Mouse (Mus musculus) T-helper 17 cell (primary cell): ENCODE measurements around the gene Ostm1.

Experiments
- in situ Hi-C, 2 experiments: fragments of 300-600 bp; cut with MboI, MseI; formaldehyde crosslinking; loops; 1 replicate in 1 of 2; 2 replicates in 1 of 2; pipeline ENCODE4 v1.15.1; 2025; ENCODE audit warnings: high pct_unique_total_duplicates in 2 of 2

Ostm1 gene

DNA sequence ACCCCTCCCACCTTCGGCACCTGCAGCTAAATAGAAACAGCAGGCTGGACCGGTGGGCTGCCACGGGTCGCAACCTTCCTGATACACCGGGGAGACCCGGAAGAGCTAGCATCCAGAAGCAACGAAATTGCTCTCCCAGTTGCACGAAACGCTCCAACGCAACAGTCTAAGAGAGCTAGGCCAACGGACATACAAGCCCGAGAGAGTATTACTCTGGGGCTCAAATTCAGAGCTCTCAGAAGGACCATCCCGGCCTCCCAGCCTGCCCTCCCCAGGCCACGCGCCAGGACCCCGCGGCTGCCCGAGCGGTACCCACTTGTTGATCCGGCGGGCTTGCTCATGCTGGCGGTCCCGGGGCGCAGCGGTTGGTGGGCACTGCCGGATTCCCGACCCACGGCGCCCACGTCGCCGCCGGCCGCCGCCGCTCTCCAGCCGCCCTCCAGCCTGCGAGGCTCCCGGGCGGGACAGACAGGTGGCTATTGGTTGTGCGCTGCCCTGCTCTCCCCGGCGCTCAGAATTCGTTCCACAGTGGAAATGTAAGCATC is 984 bp upstream of the Ostm1 start:
- in situ Hi-C loops, result no loop called here

DNA sequence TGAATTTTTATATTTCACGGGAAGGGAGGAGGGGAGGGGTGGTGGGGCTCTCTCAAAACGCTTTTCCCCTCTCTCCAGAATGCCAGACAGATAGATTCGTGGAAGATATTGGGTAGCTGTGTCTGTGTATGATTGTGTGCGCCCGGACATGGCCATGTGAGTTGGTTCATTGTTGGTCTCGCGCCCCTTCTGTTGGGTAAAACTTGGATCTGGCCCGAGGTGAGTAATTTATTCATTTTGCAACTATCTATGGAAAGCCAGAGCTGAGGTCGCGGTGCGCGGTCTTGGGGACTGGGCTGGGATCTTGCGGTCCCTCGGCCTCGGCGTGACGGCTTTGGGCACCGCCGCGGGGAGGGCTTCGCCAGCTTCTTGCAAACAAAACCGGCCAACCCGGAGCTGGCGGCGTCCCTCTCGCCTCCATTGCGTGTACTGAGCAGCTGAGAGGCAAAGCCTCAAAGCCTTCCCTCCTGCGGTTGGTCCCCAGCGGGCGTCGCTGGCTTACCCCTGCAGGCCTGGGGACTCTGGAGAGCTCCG is 347 bp downstream of the Ostm1 start:
- in situ Hi-C loops, result no loop called here

DNA sequence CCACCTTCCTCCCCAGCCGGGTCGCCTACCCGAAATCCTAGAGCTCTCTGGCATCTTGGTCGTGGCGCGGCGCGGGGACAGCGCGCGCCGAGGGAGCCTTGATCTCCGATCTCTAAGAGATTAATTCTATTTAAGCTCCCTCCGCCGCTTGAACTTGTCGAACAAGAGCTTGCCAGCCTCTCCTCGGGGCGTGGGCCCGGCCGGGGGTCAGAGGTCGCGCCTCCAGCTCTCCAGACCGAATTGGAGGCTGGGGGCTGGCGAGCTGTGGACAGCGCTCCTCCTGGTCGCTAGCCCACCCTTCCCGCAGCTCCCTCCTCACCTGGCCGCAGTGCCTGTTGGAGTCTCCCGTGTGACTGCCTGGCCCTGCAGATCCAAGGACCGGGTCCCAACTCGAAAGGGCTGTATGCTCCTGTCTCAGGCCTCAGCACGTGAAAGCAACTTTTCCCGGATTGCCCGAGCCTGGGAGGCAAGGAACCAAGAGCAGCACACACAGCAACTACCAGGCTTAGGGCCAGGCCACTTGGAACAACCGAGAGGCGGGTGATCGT is 888 bp downstream of the Ostm1 start:
- in situ Hi-C loops, result no loop called here

DNA sequence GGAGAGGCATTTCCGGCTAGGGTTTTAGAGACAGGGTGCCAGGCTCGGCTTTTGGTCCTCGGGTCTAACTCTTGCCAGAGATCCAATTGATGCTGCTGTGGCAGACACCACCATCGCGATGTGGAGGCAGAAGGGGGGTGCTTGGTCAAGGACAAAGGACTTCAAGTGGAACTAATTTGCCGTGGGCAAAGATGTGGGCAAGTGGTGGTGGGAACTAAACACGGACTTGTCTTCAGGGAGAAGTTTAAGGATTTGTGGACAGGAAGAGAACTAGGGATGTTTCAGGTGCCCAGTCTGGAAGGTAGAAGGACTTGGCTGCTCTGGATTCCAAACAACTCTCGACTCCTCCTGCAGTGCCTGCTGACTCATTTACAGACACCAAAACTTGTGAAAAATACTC is 1.5 kb downstream of the Ostm1 start:
- in situ Hi-C loops, result no loop called here

DNA sequence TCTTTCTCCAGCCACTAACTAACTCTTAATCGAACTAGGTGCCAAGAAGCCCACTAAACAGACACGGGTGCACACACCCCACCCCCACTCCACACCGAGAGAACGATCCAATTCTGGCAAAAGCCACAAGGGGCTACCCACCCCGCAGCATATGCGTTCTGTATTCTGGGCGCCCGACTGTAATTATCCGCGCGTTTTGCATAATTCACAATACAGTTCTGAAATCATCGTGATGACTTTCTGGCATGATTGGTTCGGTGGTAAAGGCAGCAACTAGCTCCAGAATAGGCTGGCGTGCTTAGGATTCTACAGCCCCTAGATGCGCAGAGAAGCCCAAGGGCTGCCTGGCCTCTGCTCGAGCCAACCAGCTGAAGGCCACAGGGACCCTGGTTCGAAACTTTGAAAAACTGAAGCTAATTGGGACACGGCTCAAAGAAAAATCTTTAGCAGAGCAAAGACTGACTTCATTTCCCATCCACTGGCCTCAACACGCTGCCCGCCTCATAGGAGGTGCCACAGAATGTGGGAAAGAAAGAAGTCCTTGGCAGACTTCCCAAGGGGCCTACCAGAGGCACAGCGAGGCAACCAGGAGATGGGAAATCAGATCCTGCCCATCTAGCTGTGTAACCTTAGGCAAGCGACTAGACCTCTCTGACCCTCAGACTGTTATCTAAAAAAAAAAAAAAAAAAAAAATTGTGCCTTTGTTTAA is 2.1 kb downstream of the Ostm1 start:
- in situ Hi-C loops, result no loop called here

DNA sequence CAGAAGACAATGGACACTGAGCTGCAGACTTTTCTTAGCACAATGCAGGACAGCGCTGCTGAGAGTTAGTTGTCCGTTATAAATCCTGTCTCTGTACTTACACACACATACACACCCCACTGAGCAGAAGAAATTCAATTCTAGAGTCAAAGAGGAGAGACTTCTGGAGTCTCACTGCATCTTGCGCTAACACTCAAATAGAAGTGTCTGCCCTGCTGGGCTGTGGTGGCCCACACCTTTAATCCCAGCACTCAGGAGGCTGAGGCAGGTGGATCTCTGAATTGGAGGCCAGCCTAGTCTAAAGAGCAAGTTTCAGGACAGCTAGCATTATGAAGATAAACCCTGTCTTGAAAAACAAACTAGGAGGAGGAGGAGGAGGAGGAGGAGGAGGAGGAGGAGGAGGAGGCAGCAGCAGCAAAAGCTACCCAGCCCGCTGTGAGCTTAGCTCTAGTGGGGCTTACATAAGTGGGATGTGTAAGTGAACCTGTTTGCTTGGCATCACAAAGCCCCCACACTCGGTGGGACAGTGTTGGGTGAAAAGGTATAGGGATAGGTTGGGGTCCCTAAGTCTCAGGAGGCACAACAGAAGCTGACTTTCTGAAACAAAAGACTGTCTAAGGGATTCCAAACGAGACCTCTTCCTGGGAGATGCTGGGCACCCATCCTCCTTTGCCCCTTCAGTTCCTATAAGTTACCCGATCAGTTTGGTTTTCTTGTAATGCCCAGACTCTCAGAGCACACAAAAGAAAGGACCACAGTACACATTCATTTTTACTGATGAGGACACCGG is 4.5 kb downstream of the Ostm1 start:
- in situ Hi-C loops, result no loop called here

DNA sequence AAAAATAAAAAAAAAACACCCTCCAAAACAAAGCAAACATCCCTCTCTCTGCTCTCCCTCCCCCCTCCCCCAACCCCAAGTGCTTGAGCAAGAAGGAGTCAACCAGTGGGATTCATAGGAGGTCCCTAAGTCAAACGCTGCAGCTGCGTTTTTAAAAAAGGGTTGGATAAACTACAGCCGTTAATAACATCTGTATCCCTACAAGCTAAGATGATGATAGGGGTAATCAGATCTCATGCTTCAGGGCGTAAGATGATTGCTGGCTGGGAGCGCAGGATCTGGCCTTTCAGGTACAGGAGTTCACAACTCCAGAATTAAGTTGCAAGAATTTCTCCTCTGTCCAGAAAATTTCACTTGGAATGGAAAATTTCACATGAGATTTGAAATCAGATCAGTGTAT is 5.9 kb downstream of the Ostm1 start:
- in situ Hi-C loops, result no loop called here

DNA sequence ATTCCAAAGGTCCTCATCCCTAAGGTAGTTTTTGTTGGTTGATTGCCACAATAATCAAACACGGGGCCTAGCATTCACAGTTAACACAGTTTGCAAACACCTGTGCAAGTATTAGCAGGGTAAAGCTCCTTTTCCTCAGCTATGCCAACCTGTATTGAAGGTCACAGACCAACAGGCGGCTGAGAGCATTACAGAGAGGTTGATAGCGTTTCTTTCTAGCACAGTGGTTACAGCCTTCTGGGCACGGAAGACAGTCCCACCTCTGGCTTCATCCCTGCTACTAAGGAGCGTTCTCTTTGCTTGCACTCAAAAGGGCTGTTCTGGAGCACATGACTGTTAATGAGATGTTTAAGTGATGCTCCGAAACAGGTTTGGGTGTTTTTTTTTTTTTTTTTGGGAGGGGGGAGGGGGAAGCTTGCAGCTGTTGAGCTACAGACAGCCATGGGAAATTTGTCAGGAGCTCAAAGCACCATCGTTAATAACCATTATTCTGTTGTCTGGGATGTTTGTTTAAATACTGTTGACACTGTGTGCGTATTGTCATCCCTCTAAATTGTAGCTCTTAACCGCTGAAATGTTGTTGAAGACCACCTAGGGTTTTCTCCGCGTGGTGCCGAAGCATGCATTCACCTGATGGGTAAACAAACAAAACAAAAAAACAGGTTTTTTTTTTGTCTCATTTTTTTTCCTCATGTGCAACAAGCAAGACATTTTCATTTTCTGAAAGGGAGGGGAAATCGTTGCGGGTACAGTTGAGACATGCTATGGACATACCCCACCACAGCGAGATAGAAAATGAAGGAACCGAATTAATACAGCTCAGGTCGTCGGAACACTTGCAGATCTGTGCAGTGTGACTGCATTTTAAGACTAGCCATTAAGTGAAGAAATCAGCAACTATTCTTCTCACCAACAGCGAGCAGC is 6.9 kb downstream of the Ostm1 start:
- in situ Hi-C loops, result loop anchor here in 1 of 2 experiments (10.0 kb wide), 1 partner anchor 276 kb away; no protein-coding TSS in a partner anchor

DNA sequence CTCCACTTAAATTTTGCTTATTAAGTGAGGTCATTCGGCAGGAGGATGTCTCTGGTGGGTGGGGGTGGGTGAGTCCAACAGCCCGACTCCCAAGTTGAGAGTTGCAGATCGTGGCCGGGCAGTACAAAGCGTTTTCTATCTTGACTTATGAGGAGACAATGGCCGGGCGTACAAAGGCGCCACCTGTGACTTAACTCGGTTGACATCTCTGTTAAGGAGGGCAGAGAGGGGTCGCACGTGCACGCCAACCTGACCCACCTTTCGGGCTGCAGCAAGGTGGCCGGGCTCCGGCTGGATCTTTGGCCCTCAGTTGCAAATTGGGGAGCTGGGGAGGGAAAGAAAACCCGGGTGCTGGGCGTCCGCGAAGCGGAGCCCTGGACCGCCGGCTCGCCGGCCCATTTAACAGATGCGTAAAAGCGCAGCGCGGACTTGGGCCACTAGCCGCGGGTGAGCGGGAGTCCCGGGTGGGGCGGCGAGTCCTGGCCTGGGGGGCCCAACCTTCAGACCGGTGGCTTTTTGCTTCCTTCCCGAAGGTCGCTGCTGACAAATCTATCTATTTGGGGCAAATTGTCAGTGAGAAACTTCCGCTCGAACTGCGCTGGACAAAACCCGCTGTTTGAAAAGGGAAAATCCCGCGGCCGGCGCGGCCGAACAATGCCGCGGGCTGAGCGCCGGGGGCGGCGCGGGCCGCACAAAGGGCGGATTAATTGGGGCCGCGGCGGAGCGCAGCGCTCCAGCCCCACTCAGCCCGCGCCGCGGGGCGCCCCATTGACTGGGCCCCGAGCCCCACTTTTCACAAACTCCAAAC is 7.8 kb downstream of the Ostm1 start:
- in situ Hi-C loops, result loop anchor here in 1 of 2 experiments (10.0 kb wide), 1 partner anchor 277 kb away; no protein-coding TSS in a partner anchor

DNA sequence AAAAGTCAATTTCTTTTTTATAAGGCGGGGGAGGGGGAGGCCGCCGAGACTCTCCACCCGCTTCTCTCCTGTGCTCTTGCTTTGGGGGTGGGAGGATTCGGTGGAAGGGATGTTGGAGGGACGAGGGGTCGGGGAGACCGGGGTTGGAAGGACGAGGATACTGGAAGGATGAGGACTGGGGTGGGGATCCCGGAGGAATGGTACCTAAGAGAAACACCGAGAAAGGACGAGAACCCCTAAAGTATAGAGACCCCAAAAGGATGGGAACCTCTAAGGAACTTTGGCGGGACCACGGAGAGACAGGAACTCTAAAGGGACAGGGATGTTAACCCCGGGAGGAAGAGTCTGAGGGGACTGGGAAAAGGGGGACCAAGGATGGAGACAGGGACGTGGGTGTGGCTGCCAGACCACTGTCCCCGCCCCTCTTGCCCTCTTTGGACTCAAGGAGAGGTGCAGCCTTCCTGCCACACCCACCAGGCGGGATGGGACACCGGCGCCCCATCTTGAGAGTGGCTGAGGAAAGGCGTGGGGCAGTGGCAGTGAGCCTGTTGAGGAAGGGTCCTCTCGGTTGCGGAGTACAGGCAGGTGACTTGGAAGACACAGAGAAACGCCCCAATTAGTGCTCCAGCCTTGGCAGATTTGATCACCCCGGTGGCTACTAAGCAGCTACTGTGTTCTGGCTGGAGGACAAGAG is 8.5 kb downstream of the Ostm1 start:
- in situ Hi-C loops, result loop anchor here in 1 of 2 experiments (10.0 kb wide), 1 partner anchor 277 kb away; no protein-coding TSS in a partner anchor

DNA sequence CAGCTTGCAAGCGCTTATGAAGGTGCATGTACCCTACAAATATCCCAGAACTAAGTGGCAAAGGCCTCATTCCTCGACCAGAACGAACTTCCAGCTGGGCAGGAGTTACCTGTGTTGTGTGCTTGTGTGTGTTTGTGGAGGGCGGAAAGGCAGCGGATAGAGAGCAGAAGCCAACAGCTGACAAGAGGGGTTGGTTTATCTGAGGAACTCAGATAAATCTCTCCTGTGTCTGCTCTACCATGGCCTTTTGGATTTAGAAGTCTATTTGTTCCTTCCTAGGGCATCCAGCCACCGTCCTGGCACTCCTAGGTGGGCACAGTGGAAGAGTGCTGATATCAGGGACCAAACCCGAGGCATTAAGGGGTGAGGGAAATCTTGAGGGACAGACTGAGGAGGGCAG is 9.6 kb downstream of the Ostm1 start:
- in situ Hi-C loops, result loop anchor here in 1 of 2 experiments (10.0 kb wide), 1 partner anchor 278 kb away; no protein-coding TSS in a partner anchor

DNA sequence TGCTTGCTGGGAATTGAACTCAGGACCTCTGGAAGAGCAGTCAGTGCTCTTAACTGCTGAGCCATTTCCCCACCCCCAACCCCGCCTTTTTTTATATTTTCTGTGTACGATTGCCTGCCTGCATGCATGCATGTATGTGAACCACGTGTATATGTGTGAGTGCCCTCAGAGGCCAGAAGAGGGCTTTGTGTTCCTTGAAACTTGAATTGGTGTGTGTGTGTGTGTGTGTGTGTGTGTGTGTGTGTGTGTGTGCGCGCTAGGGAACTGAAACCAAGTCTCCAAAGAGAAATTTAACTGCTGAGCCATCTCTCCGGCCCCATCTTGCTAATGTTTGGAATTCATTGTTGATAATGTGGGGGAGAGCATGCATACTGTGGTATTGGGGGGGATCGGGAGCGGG is 15.0 kb downstream of the Ostm1 start:
- in situ Hi-C loops, result loop anchor here in 1 of 2 experiments (10.0 kb wide), 1 partner anchor 284 kb away; no protein-coding TSS in a partner anchor

DNA sequence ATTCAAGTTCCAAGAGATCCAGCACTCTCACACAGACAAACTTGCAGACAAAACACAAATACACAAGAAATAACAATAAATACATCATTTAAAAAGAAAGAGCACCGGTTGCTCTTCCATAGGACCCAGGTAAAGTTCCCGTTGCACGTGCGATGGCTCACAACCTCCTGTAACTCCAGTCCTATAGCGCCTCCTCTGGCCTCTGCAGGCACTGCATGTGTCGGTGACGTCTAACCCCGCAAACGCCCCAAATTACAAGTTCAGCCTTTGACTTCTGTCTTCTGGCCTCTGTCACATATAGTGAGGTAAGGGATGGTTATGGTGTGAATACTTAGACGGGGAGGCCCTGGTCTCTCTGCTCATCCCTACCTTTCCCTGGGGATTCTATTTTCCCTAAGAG is 17.9 kb downstream of the Ostm1 start:
- in situ Hi-C loops, result no loop called here

DNA sequence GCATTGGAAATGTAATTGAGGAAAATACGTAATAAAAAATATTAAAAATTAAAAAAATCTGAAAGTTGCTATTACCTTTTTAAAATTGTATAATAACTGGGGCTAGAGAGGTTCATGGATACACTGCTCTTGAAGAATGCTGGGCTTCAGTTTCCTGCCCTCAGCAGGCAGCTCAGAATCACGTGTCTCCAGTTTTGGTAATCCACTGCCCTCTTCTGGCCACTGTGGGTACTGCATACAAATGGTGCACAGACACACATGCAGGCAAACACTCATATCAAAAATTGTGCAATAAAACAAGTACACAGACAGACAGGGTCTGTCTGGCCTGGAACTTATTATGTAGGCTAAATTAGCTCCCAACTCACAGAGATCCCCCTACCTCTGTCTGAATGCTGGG is 21.3 kb downstream of the Ostm1 start:
- in situ Hi-C loops, result no loop called here

DNA sequence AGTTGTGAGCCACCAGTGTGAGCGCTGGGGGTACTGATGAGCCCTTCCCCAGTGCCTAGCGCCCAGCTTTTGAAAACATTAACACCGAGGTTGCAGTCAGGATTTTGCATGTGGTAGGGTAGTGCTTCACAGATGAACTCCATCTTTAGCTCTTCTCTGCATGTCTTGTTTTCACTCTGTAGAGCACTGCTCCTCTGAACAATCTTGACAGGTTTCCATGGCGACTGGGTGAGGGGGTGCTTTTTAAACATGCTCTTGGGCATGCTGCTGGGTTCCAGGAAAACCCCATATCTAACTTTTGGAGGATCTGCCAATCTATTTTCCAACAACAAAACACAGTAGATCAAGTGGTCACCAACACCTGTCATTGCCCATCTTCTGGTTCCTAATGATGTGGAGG is 23.1 kb downstream of the Ostm1 start:
- in situ Hi-C loops, result no loop called here

DNA sequence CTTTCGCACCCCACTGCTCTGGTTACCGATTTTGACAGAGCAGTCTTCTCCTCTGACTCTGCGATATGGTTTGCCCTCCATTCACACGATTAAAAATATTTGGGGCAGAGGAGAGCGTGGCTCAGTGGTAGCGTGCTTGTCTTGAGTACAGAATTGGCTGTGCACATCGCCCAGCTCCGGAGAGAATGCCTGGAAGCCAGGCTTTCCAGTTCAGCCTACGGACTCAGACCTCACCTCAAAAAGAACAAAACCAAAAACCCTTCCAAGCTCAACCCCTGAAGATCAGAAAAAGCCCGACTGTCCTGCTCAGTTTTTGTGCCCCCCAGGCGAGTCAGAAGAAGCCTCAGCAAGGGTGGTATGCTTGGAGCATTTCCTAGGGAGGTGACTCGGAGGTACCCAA is 29.5 kb downstream of the Ostm1 start:
- in situ Hi-C loops, result loop anchor here in 1 of 2 experiments (10.0 kb wide), 1 partner anchor 308 kb away; no protein-coding TSS in a partner anchor

DNA sequence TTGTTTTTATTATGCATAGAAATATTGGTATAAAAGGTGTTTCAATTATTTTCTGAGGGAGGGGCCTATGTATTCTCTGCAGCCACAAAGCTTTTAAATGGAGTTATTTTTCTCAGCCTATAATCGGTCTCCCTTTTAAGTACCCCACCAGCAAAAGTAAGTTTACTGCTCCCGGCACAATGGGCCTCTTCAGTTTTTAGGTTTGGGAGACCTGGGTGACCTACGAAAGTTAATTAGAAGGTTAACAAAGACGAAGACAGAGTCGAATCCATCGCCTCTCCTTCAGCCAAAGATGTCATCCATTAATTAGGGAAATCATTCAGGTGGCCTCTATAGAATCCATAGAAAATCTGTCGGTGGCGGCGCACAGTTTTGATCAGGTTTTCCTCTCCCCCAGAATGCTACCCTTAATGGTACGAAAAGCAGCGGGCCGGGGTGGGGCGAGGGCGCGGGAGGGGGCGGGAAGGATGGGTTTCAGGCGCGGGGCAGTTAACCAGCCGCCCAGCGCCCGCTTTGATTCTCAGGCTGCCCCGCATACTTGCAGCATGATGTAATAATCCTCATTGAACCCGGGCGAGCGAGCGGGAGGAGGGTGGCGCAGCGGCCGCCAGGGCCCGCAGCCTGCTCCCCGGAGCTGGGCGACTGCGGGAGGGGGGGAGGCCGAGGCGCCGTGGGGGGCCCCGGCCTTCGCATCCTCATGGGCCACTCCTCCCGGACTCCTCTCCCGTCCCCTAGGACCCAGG is 30.2 kb downstream of the Ostm1 start:
- in situ Hi-C loops, result loop anchor here in 1 of 2 experiments (10.0 kb wide), 1 partner anchor 309 kb away; no protein-coding TSS in a partner anchor

DNA sequence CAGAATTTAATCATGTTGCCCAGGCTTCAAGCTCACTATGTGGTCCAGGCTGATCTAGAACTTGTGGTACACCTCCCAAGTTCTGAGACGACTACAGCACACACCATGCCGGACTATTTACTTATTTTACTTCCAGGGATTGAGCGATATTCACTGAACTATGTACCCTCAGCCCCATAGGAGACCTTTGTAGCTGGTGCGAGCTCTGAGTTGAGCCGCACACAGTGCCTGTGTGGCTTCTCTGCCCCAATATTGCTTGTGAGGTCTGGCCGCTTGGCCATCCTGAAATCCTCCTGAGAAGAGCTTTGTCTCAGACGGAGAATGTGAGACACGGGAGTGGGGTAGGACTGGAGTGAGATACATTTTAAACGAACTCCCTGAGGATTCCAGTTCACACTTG is 31.1 kb downstream of the Ostm1 start:
- in situ Hi-C loops, result loop anchor here in 1 of 2 experiments (10.0 kb wide), 1 partner anchor 310 kb away; no protein-coding TSS in a partner anchor
